Mouse (Mus musculus) forebrain, embryonic 13.5 days (tissue): ENCODE results near the gene 9130230L23Rik. TPM values are rescaled to one million over a fixed set of nuclear protein-coding genes. Genes with fewer than 3 reads are reported as not detected.
"Not testable (repeated sequence)": the region's sequence is repeated elsewhere in the genome, so short reads cannot be mapped to it uniquely, and the experiment has no call there.

Experiments
- ATAC-seq: fragments of 200-750 bp; cut with Nextera tagmentation; 2 replicates; pipeline ENCODE4 v1.8.0; 2017
- H3K27ac ChIP-seq: fragments of 300-500 bp; sonication (generic); 2 replicates; pipeline ENCODE4 v1.5.1; 2015; ENCODE audit warnings: inconsistent platforms, mild to moderate bottlenecking, moderate library complexity
- H3K27me3 ChIP-seq: fragments of 300-500 bp; sonication (generic); 2 replicates; pipeline ENCODE4 v1.6.1; 2015; ENCODE audit warnings: mild to moderate bottlenecking, inconsistent platforms
- H3K36me3 ChIP-seq: fragments of 300-500 bp; sonication (generic); 2 replicates; pipeline ENCODE4 v1.6.1; 2015; ENCODE audit warnings: mild to moderate bottlenecking, inconsistent platforms; ENCODE audit not compliant: poor library complexity, severe bottlenecking
- H3K4me1 ChIP-seq: fragments of 300-500 bp; sonication (generic); 2 replicates; pipeline ENCODE4 v1.6.1; 2015; ENCODE audit warnings: inconsistent platforms
- H3K4me2 ChIP-seq: fragments of 300-500 bp; sonication (generic); 2 replicates; pipeline ENCODE4 v1.6.1; 2015; ENCODE audit warnings: inconsistent platforms, mild to moderate bottlenecking, moderate library complexity
- H3K4me3 ChIP-seq: fragments of 300-500 bp; sonication (generic); 2 replicates; pipeline ENCODE4 v1.5.1; 2015; ENCODE audit warnings: mild to moderate bottlenecking, inconsistent platforms
- H3K9ac ChIP-seq: fragments of 300-500 bp; sonication (generic); 2 replicates; pipeline ENCODE4 v1.6.1; 2015; ENCODE audit warnings: mild to moderate bottlenecking, inconsistent platforms
- H3K9me3 ChIP-seq: fragments of 300-500 bp; sonication (generic); replicated peaks from 2 replicates; pipeline ENCODE4 v1.6.1; 2016; ENCODE audit warnings: inconsistent platforms
- WGBS: fragments of 180-500 bp; shearing (Covaris S2); methylation state at CpG from one replicate; pipeline ENCODE4 v1.1.7; 2015; 5-methylcytosine and 5-hydroxymethylcytosine counted together
- polyA plus RNA-seq: library from polyadenylated mRNA; unstranded; fragments of >200 nt; fragmentation: Nextera tagmentation; extraction: Ambion mirVana; gene quantifications from 2 replicates; pipeline ENCODE4 v1.2.1, GENCODE M21; 2015

The 9130230L23Rik gene
- polyA plus RNA-seq, 1 experiment from 2014 or later = not detected

GRCm38 (mm10) chr5:66000074-66000473 is 4.0 kb downstream of the 9130230L23Rik start:
- ATAC-seq = no peak
- Histone ChIP-seq H3K36me3 (no peaks in the 10 kb centered on the region), H3K9me3 (no peaks in the 10 kb centered on the region), H3K27me3 (no peaks in the 10 kb centered on the region), H3K9ac (no peak overlapping the region), H3K4me1 (no peaks in the 10 kb centered on the region), H3K4me2 (no peak overlapping the region), H3K27ac (no peak overlapping the region), H3K4me3 (no peak overlapping the region)
- 80% methylated on average over 7 of the region's 7 CpGs for WGBS

GRCm38 (mm10) chr5:65999106-65999505 is 5.0 kb downstream of the 9130230L23Rik start:
- ATAC-seq = no peak
- WGBS = 91% methylated on average over 7 of the region's 7 CpGs
- H3K36me3 ChIP-seq = no peaks in the 10 kb centered on the region
- no peak overlapping the region for H3K9ac ChIP-seq
- no peaks in the 10 kb centered on the region for H3K9me3 ChIP-seq
- no peaks in the 10 kb centered on the region for H3K27me3 ChIP-seq
- H3K4me2 ChIP-seq = no peak overlapping the region
- H3K4me3 ChIP-seq = no peak overlapping the region
- no peak overlapping the region for H3K27ac ChIP-seq
- no peaks in the 10 kb centered on the region for H3K4me1 ChIP-seq

GRCm38 (mm10) chr5:65997813-65998212 is 6.3 kb downstream of the 9130230L23Rik start:
- no peak overlapping the region for H3K4me2 ChIP-seq
- no peaks in the 10 kb centered on the region for H3K9me3 ChIP-seq
- H3K4me1 ChIP-seq = no peaks in the 10 kb centered on the region
- H3K27ac ChIP-seq = no peak overlapping the region
- no peak overlapping the region for H3K4me3 ChIP-seq
- no peak for ATAC-seq
- H3K36me3 ChIP-seq = no peaks in the 10 kb centered on the region
- no peak overlapping the region for H3K9ac ChIP-seq
- no peaks in the 10 kb centered on the region for H3K27me3 ChIP-seq

- no peaks in the 10 kb centered on the region for H3K9me3 ChIP-seq
- no peaks in the 10 kb centered on the region for H3K27me3 ChIP-seq
- H3K9ac ChIP-seq = no peak overlapping the region
- H3K27ac ChIP-seq = no peak overlapping the region
- no peak overlapping the region for H3K4me2 ChIP-seq
- H3K4me3 ChIP-seq = no peak overlapping the region
- 87% methylated on average over 6 of the region's 6 CpGs for WGBS
- no peaks in the 10 kb centered on the region for H3K36me3 ChIP-seq
- no peak for ATAC-seq
- H3K4me1 ChIP-seq = no peaks in the 10 kb centered on the region
Measured at GRCm38 (mm10) chr5:65994643-65995042, 9.4 kb downstream of the 9130230L23Rik start.

GRCm38 (mm10) chr5:65991191-65991590 is 12.9 kb downstream of the 9130230L23Rik start:
- H3K27ac ChIP-seq = no peak overlapping the region
- no peaks in the 10 kb centered on the region for H3K27me3 ChIP-seq
- WGBS = 89% methylated on average over 2 of the region's 2 CpGs
- H3K4me1 ChIP-seq = no peaks in the 10 kb centered on the region
- H3K4me2 ChIP-seq = no peak overlapping the region
- H3K4me3 ChIP-seq = no peak overlapping the region
- no peaks in the 10 kb centered on the region for H3K36me3 ChIP-seq
- no peak for ATAC-seq
- no peaks in the 10 kb centered on the region for H3K9me3 ChIP-seq
- H3K9ac ChIP-seq = no peak overlapping the region

- 73% methylated on average over 3 of the region's 3 CpGs for WGBS
- not testable (repeated sequence) for H3K27me3 ChIP-seq, H3K4me1 ChIP-seq, H3K27ac ChIP-seq, H3K36me3 ChIP-seq, H3K4me3 ChIP-seq, H3K9me3 ChIP-seq, H3K9ac ChIP-seq, H3K4me2 ChIP-seq, ATAC-seq
Measured at GRCm38 (mm10) chr5:65987004-65987403, 17.1 kb downstream of the 9130230L23Rik start.

- H3K4me3 ChIP-seq = no peak overlapping the region
- H3K9me3 ChIP-seq = no peaks in the 10 kb centered on the region
- no peak overlapping the region for H3K9ac ChIP-seq
- ATAC-seq = no peak
- WGBS = 94% methylated on average over 5 of the region's 5 CpGs
- H3K27ac ChIP-seq = no peak overlapping the region
- no peak overlapping the region for H3K4me2 ChIP-seq
- H3K4me1 ChIP-seq = no peaks in the 10 kb centered on the region
- H3K36me3 ChIP-seq = no peaks in the 10 kb centered on the region
- H3K27me3 ChIP-seq = no peaks in the 10 kb centered on the region
Measured at GRCm38 (mm10) chr5:65986426-65986825, 17.7 kb downstream of the 9130230L23Rik start.

GRCm38 (mm10) chr5:65975731-65976130 is 28.4 kb downstream of the 9130230L23Rik start:
- no peak overlapping the region for H3K27ac ChIP-seq
- no peaks in the 10 kb centered on the region for H3K9me3 ChIP-seq
- H3K4me3 ChIP-seq = no peak overlapping the region
- H3K4me1 ChIP-seq = no peaks in the 10 kb centered on the region
- no peak for ATAC-seq
- no peak overlapping the region for H3K9ac ChIP-seq
- no peak overlapping the region for H3K4me2 ChIP-seq
- H3K27me3 ChIP-seq = no peaks in the 10 kb centered on the region
- no peaks in the 10 kb centered on the region for H3K36me3 ChIP-seq
- 91% methylated on average over 13 of the region's 13 CpGs for WGBS

GRCm38 (mm10) chr5:65973189-65973588 is 30.9 kb downstream of the 9130230L23Rik start:
- no peaks in the 10 kb centered on the region for H3K9me3 ChIP-seq
- no peaks in the 10 kb centered on the region for H3K36me3 ChIP-seq
- H3K4me2 ChIP-seq = no peak overlapping the region
- no peaks in the 10 kb centered on the region for H3K27me3 ChIP-seq
- WGBS = 77% methylated on average over 2 of the region's 2 CpGs
- ATAC-seq = no peak
- no peaks in the 10 kb centered on the region for H3K4me1 ChIP-seq
- no peak overlapping the region for H3K9ac ChIP-seq
- H3K27ac ChIP-seq = no peak overlapping the region
- H3K4me3 ChIP-seq = no peak overlapping the region

- Histone ChIP-seq H3K36me3 (no peaks in the 10 kb centered on the region), H3K9ac (no peak overlapping the region)
- WGBS = 88% methylated on average over 3 of the region's 3 CpGs
Measured at GRCm38 (mm10) chr5:65968004-65968403, 36.1 kb downstream of the 9130230L23Rik start.

GRCm38 (mm10) chr5:65967091-65967490 is 37.0 kb downstream of the 9130230L23Rik start:
- Histone ChIP-seq H3K4me3 (no peak overlapping the region), H3K4me2 (no peak overlapping the region), H3K4me1 (no peaks in the 10 kb centered on the region), H3K36me3 (no peaks in the 10 kb centered on the region), H3K27ac (no peak overlapping the region), H3K9ac (no peak overlapping the region), H3K27me3 (no peaks in the 10 kb centered on the region), H3K9me3 (no peaks in the 10 kb centered on the region)
- WGBS = 72% methylated on average over 12 of the region's 12 CpGs
- ATAC-seq = no peak

More at GRCm38 (mm10) chr5:65968004-65968403, 36.1 kb downstream of the 9130230L23Rik start:
- Histone ChIP-seq H3K4me1 (no peaks in the 10 kb centered on the region), H3K9me3 (no peaks in the 10 kb centered on the region), H3K4me2 (no peak overlapping the region), H3K27ac (no peak overlapping the region), H3K27me3 (no peaks in the 10 kb centered on the region), H3K4me3 (no peak overlapping the region)
- no peak for ATAC-seq

GRCm38 (mm10) chr5:65965771-65966279 is 38.3 kb downstream of the 9130230L23Rik start:
- Histone ChIP-seq H3K36me3 (no peaks in the 10 kb centered on the region), H3K9me3 (no peaks in the 10 kb centered on the region), H3K27me3 (no peaks in the 10 kb centered on the region), H3K4me1 (no peaks in the 10 kb centered on the region), H3K27ac (no peak overlapping the region), H3K4me2 (no peak overlapping the region), H3K9ac (no peak overlapping the region), H3K4me3 (no peak overlapping the region)
- ATAC-seq = no peak
- WGBS = 78% methylated on average over 7 of the region's 7 CpGs

- ATAC-seq = no peak
- WGBS = 92% methylated on average over 5 of the region's 5 CpGs
- H3K27me3 ChIP-seq = no peaks in the 10 kb centered on the region
Measured at GRCm38 (mm10) chr5:65963291-65963690, 40.8 kb downstream of the 9130230L23Rik start.

More at GRCm38 (mm10) chr5:65963291-65963690, 40.8 kb downstream of the 9130230L23Rik start:
- H3K9ac ChIP-seq = no peak overlapping the region
- no peak overlapping the region for H3K4me2 ChIP-seq
- no peaks in the 10 kb centered on the region for H3K36me3 ChIP-seq
- no peaks in the 10 kb centered on the region for H3K9me3 ChIP-seq
- H3K27ac ChIP-seq = no peak overlapping the region
- no peak overlapping the region for H3K4me3 ChIP-seq
- no peaks in the 10 kb centered on the region for H3K4me1 ChIP-seq
